Mouse (Mus musculus) hindbrain, embryonic 14.5 days (tissue): ENCODE results near the gene Med25. TPM values are rescaled to one million over a fixed set of nuclear protein-coding genes. Genes with fewer than 3 reads are reported as not detected.
A peak's percentile ranks its signal among the peaks of the same experiment; 100 is the strongest.

Experiments
- ATAC-seq: fragments of 200-750 bp; cut with Nextera tagmentation; 2 replicates; pipeline ENCODE4 v1.8.0; 2017; ENCODE audit warnings: moderate number of reproducible peaks, mild to moderate bottlenecking, moderate TSS enrichment, moderate library complexity; ENCODE audit not compliant: low FRiP score
- DNase-seq: peaks from one replicate; pipeline ENCODE4 v3.0.0-alpha.2; 2015; ENCODE audit warnings: low spot score
- H3K27ac ChIP-seq: fragments of 300-500 bp; sonication (generic); 2 replicates; pipeline ENCODE4 v1.5.1; 2014; ENCODE audit warnings: mild to moderate bottlenecking, moderate library complexity
- H3K27me3 ChIP-seq: fragments of 300-500 bp; sonication (generic); 2 replicates; pipeline ENCODE4 v1.6.1; 2014; ENCODE audit warnings: mild to moderate bottlenecking, low read length, mixed read lengths; ENCODE audit not compliant: control insufficient read depth, insufficient read depth
- H3K36me3 ChIP-seq: fragments of 300-500 bp; sonication (generic); replicated peaks from 2 replicates; pipeline ENCODE4 v1.6.1; 2014; ENCODE audit not compliant: control insufficient read depth, insufficient read depth
- H3K4me1 ChIP-seq: fragments of 300-500 bp; sonication (generic); replicated peaks from 2 replicates; pipeline ENCODE4 v1.6.1; 2014; ENCODE audit warnings: antibody characterized with exemption, low read length, mixed read lengths; ENCODE audit not compliant: control insufficient read depth, insufficient read depth
- H3K4me2 ChIP-seq: fragments of 300-500 bp; sonication (generic); replicated peaks from 2 replicates; pipeline ENCODE4 v1.6.1; 2014; ENCODE audit warnings: mild to moderate bottlenecking, moderate library complexity
- H3K4me3 ChIP-seq: fragments of 300-500 bp; sonication (generic); replicated peaks from 2 replicates; pipeline ENCODE4 v1.5.1; 2014; ENCODE audit warnings: mild to moderate bottlenecking, low read length
- H3K9ac ChIP-seq: fragments of 300-500 bp; sonication (generic); 2 replicates; pipeline ENCODE4 v1.6.1; 2014
- H3K9me3 ChIP-seq: fragments of 300-500 bp; sonication (generic); 2 replicates; pipeline ENCODE4 v1.6.1; 2016; ENCODE audit warnings: low read length; ENCODE audit not compliant: control insufficient read depth
- WGBS: fragments of 180-500 bp; shearing (Covaris S2); extraction: QIAGEN DNeasy Blood & Tissue Kit; methylation state at CpG from one replicate; pipeline ENCODE4 v1.1.7; 2014; 5-methylcytosine and 5-hydroxymethylcytosine counted together
- polyA plus RNA-seq: library from polyadenylated mRNA; unstranded; fragments of >200 nt; fragmentation: Nextera tagmentation; extraction: Ambion mirVana; gene quantifications from 2 replicates; pipeline ENCODE4 v1.2.1, GENCODE M21; 2014

The Med25 gene
- polyA plus RNA-seq, 1 experiment from 2014 or later: 90.6 TPM

GRCm38 (mm10) chr7:44895593-44896434 is 3.3 kb upstream of the Med25 start, which contains the start of gene Fuz:
Fuz (plus strand) TSS chr7:44896079.
- peaks cover 21% of the 10 kb centered on the region for H3K36me3 ChIP-seq
- peak within 1 kb of the TSS; percentile 51 for H3K4me3 ChIP-seq
- no peaks in the 10 kb centered on the region for H3K9me3 ChIP-seq
- H3K9ac ChIP-seq: peak within 1 kb of the TSS; percentile 64
- peak within 1 kb of the TSS; percentile 61 for H3K4me2 ChIP-seq
- ATAC-seq (peak; percentile 78), DNase-seq (peak; percentile 94)
- peaks cover 46% of the 10 kb centered on the region for H3K4me1 ChIP-seq
- under 1% methylated on average over 34 of the region's 34 CpGs for WGBS
- H3K27ac ChIP-seq: peak within 1 kb of the TSS; percentile 91
- no peaks in the 10 kb centered on the region for H3K27me3 ChIP-seq

- Histone ChIP-seq H3K36me3 (peaks cover 20% of the 10 kb centered on the region), H3K9ac (peak overlapping the region; percentile 38), H3K4me1 (peaks cover 52% of the 10 kb centered on the region), H3K9me3 (no peaks in the 10 kb centered on the region), H3K4me3 (peak overlapping the region; percentile 51), H3K27ac (peak overlapping the region; percentile 91), H3K27me3 (no peaks in the 10 kb centered on the region), H3K4me2 (peak overlapping the region; percentile 61)
- DNase-seq (no peak), ATAC-seq (no peak)
- 17% methylated on average over 7 of the region's 7 CpGs for WGBS
These were observed 2.7 kb upstream of the Med25 start for GRCm38 (mm10) chr7:44895206-44895592.

GRCm38 (mm10) chr7:44894175-44894574 is 1.7 kb upstream of the Med25 start:
- Histone ChIP-seq H3K27me3 (no peaks in the 10 kb centered on the region), H3K4me3 (no peak overlapping the region), H3K36me3 (peaks cover 16% of the 10 kb centered on the region), H3K9me3 (no peaks in the 10 kb centered on the region), H3K4me2 (no peak overlapping the region), H3K9ac (no peak overlapping the region), H3K27ac (peak overlapping the region; percentile 96), H3K4me1 (peaks cover 53% of the 10 kb centered on the region)
- 89% methylated on average over 3 of the region's 3 CpGs for WGBS
- DNase-seq: no peak
- ATAC-seq: no peak

GRCm38 (mm10) chr7:44893197-44893596 is 685 bp upstream of the Med25 start:
- H3K27me3 ChIP-seq: no peaks in the 10 kb centered on the region
- peaks cover 24% of the 10 kb centered on the region for H3K36me3 ChIP-seq
- H3K4me1 ChIP-seq: peaks cover 53% of the 10 kb centered on the region
- peak overlapping the region; percentile 91 for H3K4me2 ChIP-seq
- peak overlapping the region; percentile 90 for H3K4me3 ChIP-seq
- peak overlapping the region; percentile 96 for H3K27ac ChIP-seq
- H3K9me3 ChIP-seq: no peaks in the 10 kb centered on the region
- WGBS: 5% methylated on average over 8 of the region's 8 CpGs
- H3K9ac ChIP-seq: peak overlapping the region; percentile 28; the same call in 1 of the 2 replicates
- ATAC-seq (no peak), DNase-seq (peak; percentile 42)

- H3K27me3 ChIP-seq: no peaks in the 10 kb centered on the region
- H3K4me2 ChIP-seq: peak overlapping the region; percentile 91
- WGBS: 15% methylated on average over 6 of the region's 6 CpGs
- peaks cover 45% of the 10 kb centered on the region for H3K4me1 ChIP-seq
- peaks cover 32% of the 10 kb centered on the region for H3K36me3 ChIP-seq
- H3K9me3 ChIP-seq: no peaks in the 10 kb centered on the region
- peak overlapping the region; percentile 96 for H3K27ac ChIP-seq
- no peak for ATAC-seq
- peak overlapping the region; percentile 90 for H3K4me3 ChIP-seq
- no peak for DNase-seq
- H3K9ac ChIP-seq: peak overlapping the region; percentile 92
These were observed 901 bp downstream of the Med25 start for GRCm38 (mm10) chr7:44891611-44892010.

GRCm38 (mm10) chr7:44890737-44891136 is 1.8 kb downstream of the Med25 start:
- no peak for ATAC-seq
- Histone ChIP-seq H3K9ac (peak overlapping the region; percentile 92), H3K9me3 (no peaks in the 10 kb centered on the region), H3K36me3 (peaks cover 40% of the 10 kb centered on the region), H3K27me3 (no peaks in the 10 kb centered on the region), H3K4me3 (peak overlapping the region; percentile 90), H3K4me1 (peaks cover 41% of the 10 kb centered on the region), H3K27ac (no peak overlapping the region), H3K4me2 (peak overlapping the region; percentile 91)
- WGBS: 62% methylated on average over 4 of the region's 4 CpGs
- no peak for DNase-seq

- WGBS: 91% methylated on average over 6 of the region's 7 CpGs
- H3K27ac ChIP-seq: no peak overlapping the region
- H3K4me2 ChIP-seq: peak overlapping the region; percentile 91
- H3K9me3 ChIP-seq: no peaks in the 10 kb centered on the region
- no peak for DNase-seq
- H3K4me3 ChIP-seq: peak overlapping the region; percentile 90; the same call in 1 of the 2 replicates
- H3K9ac ChIP-seq: 0 out of 2 replicates have a peak overlapping the region, but pooled peaks have one; percentile 92
- peaks cover 38% of the 10 kb centered on the region for H3K4me1 ChIP-seq
- no peak for ATAC-seq
- no peaks in the 10 kb centered on the region for H3K27me3 ChIP-seq
- peaks cover 46% of the 10 kb centered on the region for H3K36me3 ChIP-seq
These were observed 2.3 kb downstream of the Med25 start for GRCm38 (mm10) chr7:44890180-44890579.

- Histone ChIP-seq H3K36me3 (peaks cover 62% of the 10 kb centered on the region), H3K9me3 (no peaks in the 10 kb centered on the region), H3K27ac (0 out of 2 replicates have a peak overlapping the region, but pooled peaks have one; percentile 20), H3K4me1 (peaks cover 22% of the 10 kb centered on the region), H3K27me3 (no peaks in the 10 kb centered on the region), H3K9ac (no peak overlapping the region), H3K4me3 (no peak overlapping the region), H3K4me2 (0 out of 2 replicates have a peak overlapping the region, but pooled peaks have one; percentile 17)
- ATAC-seq (no peak), DNase-seq (no peak)
- 79% methylated on average over 13 of the region's 13 CpGs for WGBS
These were observed 4.0 kb downstream of the Med25 start for GRCm38 (mm10) chr7:44888256-44889105.

GRCm38 (mm10) chr7:44886964-44887363 is 5.5 kb downstream of the Med25 start:
- H3K9ac ChIP-seq: no peak overlapping the region
- no peak overlapping the region for H3K27ac ChIP-seq
- H3K27me3 ChIP-seq: no peaks in the 10 kb centered on the region
- ATAC-seq (no peak), DNase-seq (no peak)
- H3K4me3 ChIP-seq: no peak overlapping the region
- WGBS: 88% methylated on average over 7 of the region's 7 CpGs
- H3K4me2 ChIP-seq: no peak overlapping the region
- H3K36me3 ChIP-seq: peaks cover 78% of the 10 kb centered on the region
- peaks cover 16% of the 10 kb centered on the region for H3K4me1 ChIP-seq
- no peaks in the 10 kb centered on the region for H3K9me3 ChIP-seq
